Mouse (Mus musculus) embryo, embryonic 10.5 days (tissue): Measurements from ENCODE around the gene Kcnk10.
A peak's percentile ranks its signal among the peaks of the same experiment; 100 is the strongest.

Experiments
- DNase-seq: peaks from one replicate; pipeline ENCODE4 v3.0.0-alpha.2; 2015; ENCODE audit warnings: low spot score

Kcnk10 gene

DNA sequence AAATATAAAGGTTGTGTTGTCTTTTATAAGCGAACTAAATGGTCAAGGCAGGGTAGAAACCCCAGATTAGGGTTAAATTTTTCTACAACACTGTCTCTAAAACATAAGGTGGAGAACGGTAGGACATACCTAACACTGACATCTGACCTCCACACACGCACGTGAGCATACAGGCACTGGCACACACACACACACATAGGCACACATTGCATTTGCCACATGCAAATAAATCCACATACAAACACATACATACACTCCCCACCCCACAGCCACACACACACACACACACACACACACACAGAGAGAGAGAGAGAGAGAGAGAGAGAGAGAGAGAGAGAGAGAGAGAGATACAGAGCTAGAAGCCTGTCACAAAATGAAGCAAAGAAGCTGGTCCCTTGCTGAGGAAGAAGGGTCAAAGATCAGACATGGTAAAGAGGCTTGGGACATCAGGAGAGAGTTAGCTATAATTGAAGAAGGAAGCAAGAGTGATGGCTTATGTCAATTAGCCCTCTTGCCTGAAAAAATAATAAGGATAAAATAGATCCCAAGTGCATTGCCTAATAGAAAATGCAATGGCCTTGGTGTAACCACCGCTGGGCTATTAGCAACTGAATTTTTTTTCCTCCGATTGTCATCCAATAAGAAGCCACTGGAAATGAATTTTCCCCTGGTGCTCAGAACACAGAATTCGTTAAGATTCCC, 58.1 kb downstream of the Kcnk10 start:
- DNase-seq: peak; percentile 14

- no peak for DNase-seq
Observed at GRCm38 (mm10) chr12:98505601-98506000, 72.5 kb downstream of the Kcnk10 start.

- DNase-seq: no peak
Observed at GRCm38 (mm10) chr12:98501528-98502280, 76.4 kb downstream of the Kcnk10 start.

DNA sequence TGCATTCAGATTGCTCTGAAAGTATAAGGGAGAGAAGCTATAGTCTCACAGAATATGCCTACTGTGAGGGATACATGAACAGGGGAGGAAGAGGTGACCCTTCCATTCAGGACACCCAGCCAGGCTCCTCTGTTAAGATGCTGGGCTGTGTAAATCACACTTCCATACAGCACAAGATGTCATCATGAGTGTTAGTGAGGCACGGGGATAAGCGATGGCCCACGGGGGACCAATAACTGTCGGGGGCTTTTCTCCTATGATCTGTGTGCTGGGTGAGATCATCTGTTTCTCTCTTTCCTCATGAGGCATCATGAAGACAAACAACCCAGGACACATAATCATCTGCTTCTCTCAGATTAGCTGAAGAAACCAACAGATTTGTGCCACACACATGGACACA, 77.1 kb downstream of the Kcnk10 start:
- no peak for DNase-seq

GRCm38 (mm10) chr12:98481460-98481859, 96.7 kb downstream of the Kcnk10 start:
- DNase-seq: no peak

DNA sequence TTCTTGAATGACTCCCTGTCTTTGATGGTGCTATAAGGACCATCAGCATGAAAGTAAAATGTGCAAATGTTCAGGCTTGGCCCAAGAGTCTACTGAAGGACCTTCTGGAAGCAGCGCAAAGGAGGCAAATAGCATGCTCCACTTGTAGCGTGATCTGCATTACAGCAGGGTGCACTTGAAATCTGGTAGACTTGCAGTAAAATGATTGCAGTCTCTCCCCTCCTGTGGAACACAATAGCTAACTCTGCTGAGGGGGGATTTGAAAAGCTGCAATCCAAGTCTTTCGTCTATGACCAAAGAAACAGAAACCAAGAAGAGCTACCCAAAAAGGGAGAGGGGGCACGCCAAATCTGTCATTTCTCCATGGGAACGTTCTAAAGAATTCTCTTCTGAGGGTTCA, 97.1 kb downstream of the Kcnk10 start:
- no peak for DNase-seq

DNA sequence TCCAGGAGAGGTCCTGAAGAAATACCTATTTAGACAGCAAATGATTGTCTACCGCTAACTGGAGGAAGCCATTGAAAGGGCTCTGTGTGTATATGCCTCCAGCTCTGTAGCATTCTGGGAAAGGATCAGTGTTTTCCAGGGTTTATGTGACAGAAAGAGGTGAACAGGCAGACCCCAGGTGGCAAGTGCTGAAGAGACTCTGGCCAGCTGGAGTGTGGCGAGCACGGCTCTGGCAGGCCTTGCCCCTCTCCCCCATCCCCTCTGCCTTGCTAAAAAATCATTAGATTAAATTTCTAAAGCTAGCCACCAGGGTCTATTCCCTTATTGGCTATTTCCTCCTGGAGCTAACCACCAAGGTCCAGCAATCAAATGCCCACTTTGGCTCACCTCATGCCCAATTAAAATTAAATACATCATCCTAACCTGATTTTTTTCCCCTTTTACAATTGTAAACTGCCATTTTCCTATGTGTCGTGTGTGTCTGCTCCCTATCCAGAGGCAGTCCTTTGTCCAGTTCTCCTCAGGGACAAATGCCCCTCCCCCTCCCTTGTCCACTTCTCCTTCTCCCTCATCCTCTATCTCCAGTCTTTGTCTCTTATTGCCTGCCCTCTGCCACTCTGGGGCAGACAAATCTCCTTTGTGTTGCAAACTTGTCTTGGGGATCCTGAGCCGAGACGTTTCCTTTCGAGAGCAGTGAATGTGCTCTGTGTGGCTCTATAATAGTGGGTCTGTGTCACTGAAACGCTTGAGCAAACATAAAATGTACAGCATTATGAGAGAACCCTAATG, 100.2 kb downstream of the Kcnk10 start:
- DNase-seq: peak; percentile 49

- no peak for DNase-seq
Observed at GRCm38 (mm10) chr12:98471232-98471631, 106.9 kb downstream of the Kcnk10 start.

- no peak for DNase-seq
Observed at GRCm38 (mm10) chr12:98470097-98470496, 108.0 kb downstream of the Kcnk10 start.

- DNase-seq: no peak
Observed at GRCm38 (mm10) chr12:98467793-98468192, 110.3 kb downstream of the Kcnk10 start.

DNA sequence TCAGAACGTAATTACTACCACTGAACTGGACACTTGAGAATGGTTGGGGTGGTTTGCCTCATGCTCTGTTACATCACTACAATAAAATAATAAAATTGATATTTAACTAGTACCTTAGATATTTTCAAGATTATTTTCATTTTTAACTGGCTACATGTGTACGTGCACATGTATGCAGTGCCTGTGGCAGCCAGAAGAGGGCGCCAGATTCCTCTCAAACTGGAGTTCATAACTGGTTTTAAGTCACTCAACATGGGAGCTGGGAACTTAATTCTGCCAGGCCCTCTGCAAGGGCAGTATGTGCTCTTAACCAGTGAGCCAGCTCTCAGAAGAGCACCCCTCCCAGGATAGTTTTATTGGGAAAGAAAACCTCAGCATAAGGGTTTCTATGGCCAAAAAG, 118.2 kb downstream of the Kcnk10 start:
- peak; percentile 37 for DNase-seq

- DNase-seq: no peak
Observed at GRCm38 (mm10) chr12:98458944-98459343, 119.2 kb downstream of the Kcnk10 start.

DNA sequence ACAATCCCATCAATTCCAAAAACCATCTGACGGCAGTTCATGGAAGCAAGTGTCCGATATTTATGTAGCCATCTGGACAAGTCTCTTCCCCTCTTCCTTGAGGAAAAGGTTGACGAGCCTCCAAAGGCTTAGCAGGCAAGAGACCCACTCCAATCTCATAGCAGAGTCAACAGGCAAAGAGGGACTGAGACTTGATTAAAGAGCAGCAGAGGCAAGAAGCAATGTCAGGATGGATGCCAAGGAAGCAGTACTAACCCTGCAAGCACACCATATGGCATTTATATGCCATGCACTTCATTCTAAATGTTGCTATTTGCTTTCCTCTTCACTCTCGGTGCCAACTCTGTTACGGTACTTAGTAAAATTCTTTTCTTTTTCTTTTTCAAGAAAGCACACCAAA, 119.6 kb downstream of the Kcnk10 start:
- DNase-seq: no peak

DNA sequence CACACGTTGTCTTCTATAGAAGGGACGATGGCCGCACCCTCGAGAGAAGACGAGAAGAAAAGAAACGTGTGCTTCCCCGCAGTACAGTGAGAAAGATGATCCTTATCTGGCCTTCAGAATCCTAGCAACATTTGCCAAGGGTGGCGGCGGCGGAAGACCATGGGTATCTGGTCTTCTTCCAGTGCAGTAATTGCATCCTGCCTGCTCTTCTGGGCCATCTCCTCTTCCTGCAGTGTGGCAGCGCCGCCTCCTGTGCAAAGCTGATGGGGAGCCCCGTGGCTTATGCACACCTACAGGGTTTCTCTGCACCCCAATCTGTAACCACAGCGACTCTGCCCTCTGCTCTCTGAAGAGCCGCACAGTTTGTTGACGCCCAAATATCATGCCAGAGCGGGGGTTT, 124.9 kb downstream of the Kcnk10 start:
- DNase-seq: no peak

DNA sequence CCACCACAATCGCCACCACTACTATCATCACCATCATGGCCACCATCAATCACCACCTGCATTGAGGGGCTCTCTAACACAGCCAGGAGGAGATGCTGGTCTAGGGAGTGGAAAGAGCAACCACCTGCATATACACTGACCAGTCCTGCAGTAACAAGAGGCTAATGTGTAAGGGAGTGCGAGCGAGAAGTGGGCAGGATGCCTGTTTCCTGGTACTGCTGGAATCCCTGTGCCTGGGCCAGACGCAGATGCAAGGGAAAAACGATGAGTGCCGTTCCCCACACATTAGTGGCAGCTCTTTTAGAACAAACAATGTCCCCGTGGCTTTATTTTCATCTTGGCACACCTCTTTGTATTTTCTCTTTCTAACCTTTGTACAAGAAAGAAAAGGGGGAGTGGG, 125.5 kb downstream of the Kcnk10 start:
- DNase-seq: no peak

- DNase-seq: no peak
Observed at GRCm38 (mm10) chr12:98445637-98446036, 132.5 kb downstream of the Kcnk10 start.

- DNase-seq: no peak
Observed at GRCm38 (mm10) chr12:98444860-98445259, 133.2 kb downstream of the Kcnk10 start.

- no peak for DNase-seq
Observed at GRCm38 (mm10) chr12:98443754-98444153, 134.4 kb downstream of the Kcnk10 start.

GRCm38 (mm10) chr12:98438080-98438479, 140.0 kb downstream of the Kcnk10 start:
- no peak for DNase-seq

- DNase-seq: no peak
Observed at GRCm38 (mm10) chr12:98430683-98431082, 147.4 kb downstream of the Kcnk10 start.

DNA sequence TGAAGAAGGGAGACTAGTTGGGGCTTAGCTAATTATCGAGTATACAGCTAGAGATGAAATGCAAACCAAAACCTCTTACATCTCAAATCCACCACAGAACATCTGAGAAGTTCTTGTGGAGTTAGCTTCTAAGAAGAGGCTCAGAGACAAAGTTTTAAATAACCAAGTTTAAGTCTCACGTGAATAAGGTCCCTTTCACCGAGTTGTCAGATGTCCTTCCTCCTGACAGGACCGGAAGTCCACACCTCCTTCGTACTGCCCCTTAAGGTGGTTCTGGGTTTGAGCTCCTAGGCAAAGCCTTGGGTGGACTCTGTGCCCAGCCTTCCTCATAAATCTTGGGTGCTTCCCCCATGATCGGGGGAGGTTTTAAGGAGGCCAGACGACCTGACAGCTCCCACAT, 156.8 kb downstream of the Kcnk10 start:
- DNase-seq: no peak

DNA sequence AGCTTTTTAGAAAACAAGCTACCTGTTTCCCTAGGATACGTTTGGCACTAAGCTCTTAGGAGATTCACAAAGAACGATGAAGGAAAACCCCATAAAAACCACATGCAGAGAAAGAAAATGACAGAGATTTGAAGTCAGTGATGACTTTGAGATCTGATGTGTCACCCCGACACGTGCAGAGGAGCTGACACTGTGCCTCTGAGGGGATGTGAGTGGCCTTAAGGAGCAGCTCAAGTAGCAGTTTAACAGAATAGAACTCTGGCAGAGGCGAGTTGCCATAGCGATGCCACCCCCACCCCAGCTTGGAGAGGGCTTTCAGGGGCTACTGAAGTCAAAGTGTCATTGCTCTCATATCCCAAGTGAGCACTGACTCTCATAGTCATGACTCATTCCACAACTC, 158.3 kb downstream of the Kcnk10 start:
- no peak for DNase-seq

DNA sequence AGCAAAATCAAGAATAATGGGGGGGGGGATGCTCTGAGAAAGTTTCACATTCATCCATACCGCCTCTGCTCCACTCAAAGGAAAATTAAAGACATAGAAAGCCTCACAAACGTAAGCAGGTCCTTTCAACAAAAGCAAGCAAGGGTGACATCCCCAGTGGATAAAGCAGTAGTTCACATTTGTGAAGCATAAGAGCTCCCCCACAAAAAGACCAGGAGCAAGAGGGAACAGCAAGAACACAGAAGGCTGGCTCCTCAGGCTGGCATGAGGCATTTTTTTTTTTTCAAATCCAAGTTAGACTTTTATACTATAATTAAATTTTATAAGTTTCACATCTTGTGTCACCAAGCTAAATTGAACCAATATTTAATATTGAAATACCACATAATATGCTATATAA, 168.5 kb downstream of the Kcnk10 start:
- peak; percentile 30 for DNase-seq
